8 mouse cellular contexts compared by ENCODE assay signal in genomic region chr3:89101812-89102494, GRCm38 (mm10). TPM values are rescaled to one million over a fixed set of nuclear protein-coding genes. Genes with fewer than 3 reads are reported as not detected.
DNase-seq lines count a peak whose midpoint lies in the region; ATAC-seq lines count a peak whose summit lies in the region.

Fdps (minus strand) TSS chr3:89101959.

- H3K79me2 ChIP-seq in macrophage (ENCODE audit: inconsistent target) = peaks cover 38% of the 10 kb centered on the region

- H3K4me1 ChIP-seq in hindbrain, embryonic 16.5 days (ENCODE audit: control insufficient read depth, insufficient read depth, low read depth, low read length) = peaks cover 27% of the 10 kb centered on the region

- 0% methylated on average over 26 of the region's 26 CpGs for WGBS in hindbrain, embryonic 16.5 days
- WGBS in macrophage (ENCODE audit: missing documents) = 0% methylated on average over 25 of the region's 26 CpGs

- peak within 1 kb of the TSS; percentile 72 for H3K9ac ChIP-seq in hindbrain, embryonic 16.5 days (ENCODE audit: low read depth, low read length)

- peak; percentile 99 for ATAC-seq in hindbrain, embryonic 16.5 days

- peak; percentile 97 for DNase-seq in WW6 (ENCODE audit: low read depth, low spot score)
- peak; percentile 72 to 89 for DNase-seq in cerebellum, postnatal 4 days (ENCODE audit: low spot score in 2 of 2)
- peak; percentile 98 for DNase-seq in gastrocnemius, adult 18-20 months (ENCODE audit: low spot score)
- peak; percentile 94 to 97 for DNase-seq in left cerebral cortex, adult 18-20 months (ENCODE audit: low spot score in 2 of 2)
- DNase-seq in right cerebral cortex, adult 18-20 months = peak; percentile 99
- peak; percentile 62 for DNase-seq in urinary bladder, postnatal 10 days (ENCODE audit: low spot score)

- H3K4me3 ChIP-seq in hindbrain, embryonic 16.5 days (ENCODE audit: low read length) = peak within 1 kb of the TSS; percentile 62
- peak within 1 kb of the TSS; percentile 75 for H3K4me3 ChIP-seq in macrophage (ENCODE audit: inconsistent target)

- no peaks in the 10 kb centered on the region for H3K9me3 ChIP-seq in hindbrain, embryonic 16.5 days (ENCODE audit: control insufficient read depth, low read length)

- H3K36me3 ChIP-seq in hindbrain, embryonic 16.5 days (ENCODE audit: control insufficient read depth, insufficient read depth, low read length) = peaks cover 9% of the 10 kb centered on the region
- H3K36me3 ChIP-seq in macrophage (ENCODE audit: inconsistent target) = 0 out of 2 replicates have a peak, but pooled peaks cover 5% of the 10 kb centered on the region

- H3K27me3 ChIP-seq in hindbrain, embryonic 16.5 days (replicated peaks; ENCODE audit: control insufficient read depth, insufficient read depth, low read length) = no peaks in the 10 kb centered on the region

- peak within 1 kb of the TSS; percentile 86 for H3K27ac ChIP-seq in hindbrain, embryonic 16.5 days (ENCODE audit: low read depth, low read length)
- H3K27ac ChIP-seq in macrophage = peak within 1 kb of the TSS; percentile 93

- H3K4me2 ChIP-seq in hindbrain, embryonic 16.5 days (ENCODE audit: low read length) = peak within 1 kb of the TSS; percentile 87

RNA-seq across cellular contexts. Expression of gene Fdps, which starts in this region (rescaled TPM):
- 10 to 100 TPM; 27.2 to 27.8 TPM for total RNA-seq in gastrocnemius, adult 18-20 months (2021)
- 511 and 525 TPM in 2 replicates for polyA plus RNA-seq in hindbrain, embryonic 16.5 days (2015; fragmentation: Nextera tagmentation; extraction: Ambion mirVana)
- total RNA-seq in left cerebral cortex, adult 18-20 months (2021) = 100 to 1,000 TPM; 110 to 111 TPM
- total RNA-seq in macrophage (2018; cell fraction: chromatin; rRNA removed) = 10 to 100 TPM in 23 of 26 experiments, 1 to 10 TPM in 3; 8.2 to 78.3 (median 22.0) TPM
- 100 to 1,000 TPM in 1 of 26 experiments, 10 to 100 TPM in 25; 34.8 to 105 (median 63.6) TPM for total RNA-seq in macrophage (2018; cell fraction: cytosol; rRNA removed)
- total RNA-seq in macrophage (2018; cell fraction: nucleus; rRNA removed) = 100 to 1,000 TPM in 1 of 26 experiments, 10 to 100 TPM in 25; 12.2 to 146 (median 26.0) TPM
- 31.5 to 168 TPM (median 106 TPM) in 3 replicates for polyA plus RNA-seq in macrophage (2018)

Comparison
In these comparisons a context has a peak if more than half of its experiments do, and no peak if none do; other contexts are left out.
1. Peak in every context shown above with its lines: DNase-seq, ATAC-seq, H3K4me3 ChIP-seq and H3K27ac ChIP-seq.